9 mouse cellular contexts compared by ENCODE assay signal in genomic region chr4:133003316-133004018, GRCm38 (mm10). TPM values are rescaled to one million over a fixed set of nuclear protein-coding genes. Genes with fewer than 3 reads are reported as not detected.
A peak's percentile ranks its signal among the peaks of the same experiment; 100 is the strongest.
DNase-seq lines count a peak whose midpoint lies in the region; ATAC-seq lines count a peak whose summit lies in the region.
"Had no signal": no experiment of that assay in that cellular context is flagged by ENCODE, and none has a peak within 500 bp of the region (broad histone marks: within the 10 kb centered on the region; RNA-seq: fewer than 3 reads in every experiment).

No protein-coding gene starts in this region.

- no peak for DNase-seq in midbrain, embryonic 10.5 days (ENCODE audit: low spot score)
- DNase-seq in embryonic facial prominence, embryonic 11.5 days (ENCODE audit: low spot score) = no peak
- DNase-seq in hindbrain, embryonic 10.5 days (ENCODE audit: low spot score) = no peak
- no peak for DNase-seq in urinary bladder, adult 18-20 months (ENCODE audit: low spot score in 2 of 2)
- DNase-seq in gastrocnemius, postnatal 25 days = no peak

- H3K36me3 ChIP-seq in midbrain, embryonic 10.5 days = no peaks in the 10 kb centered on the region
- H3K36me3 ChIP-seq in midbrain, embryonic 16.5 days (ENCODE audit: control insufficient read depth, insufficient read depth, low read length) = no peaks in the 10 kb centered on the region
- no peaks in the 10 kb centered on the region for H3K36me3 ChIP-seq in embryonic facial prominence, embryonic 11.5 days (replicated peaks; ENCODE audit: control insufficient read depth, insufficient read depth, low read depth, low read length)
- H3K36me3 ChIP-seq in hindbrain, embryonic 10.5 days = no peaks in the 10 kb centered on the region
- no peaks in the 10 kb centered on the region for H3K36me3 ChIP-seq in neural tube, embryonic 14.5 days (ENCODE audit: control insufficient read depth, insufficient read depth, low read length)
- H3K36me3 ChIP-seq: G1E had no signal

- WGBS in midbrain, embryonic 10.5 days = 35% methylated on average over 21 of the region's 21 CpGs
- 28% methylated on average over 21 of the region's 21 CpGs for WGBS in midbrain, embryonic 16.5 days
- WGBS in embryonic facial prominence, embryonic 11.5 days = 36% methylated on average over 21 of the region's 21 CpGs
- WGBS in hindbrain, embryonic 10.5 days = 44% methylated on average over 21 of the region's 21 CpGs
- WGBS in neural tube, embryonic 14.5 days = 35% methylated on average over 21 of the region's 21 CpGs

- peaks cover 33% of the 10 kb centered on the region for H3K4me1 ChIP-seq in midbrain, embryonic 10.5 days
- H3K4me1 ChIP-seq in midbrain, embryonic 16.5 days (ENCODE audit: control insufficient read depth, insufficient read depth, low read length) = peaks cover 12% of the 10 kb centered on the region
- H3K4me1 ChIP-seq in embryonic facial prominence, embryonic 11.5 days (ENCODE audit: control insufficient read depth, insufficient read depth, low read length) = peaks cover 6% of the 10 kb centered on the region; the same call in 1 of the 2 replicates
- H3K4me1 ChIP-seq in hindbrain, embryonic 10.5 days (replicated peaks) = peaks cover 28% of the 10 kb centered on the region
- peaks cover 10% of the 10 kb centered on the region; the same call in 1 of the 2 replicates for H3K4me1 ChIP-seq in neural tube, embryonic 14.5 days (ENCODE audit: control insufficient read depth, insufficient read depth, low read length)

- ATAC-seq in midbrain, embryonic 16.5 days = no peak
- no peak for ATAC-seq in embryonic facial prominence, embryonic 11.5 days (replicated peaks; ENCODE audit: insufficient number of reproducible peaks, low FRiP score, low TSS enrichment, low read depth)
- ATAC-seq in neural tube, embryonic 14.5 days (ENCODE audit: low read depth) = no peak; the same call in 1 of the 2 replicates

- H3K4me2 ChIP-seq in midbrain, embryonic 16.5 days (ENCODE audit: low read length) = no peak overlapping the region
- H3K4me2 ChIP-seq in embryonic facial prominence, embryonic 11.5 days (ENCODE audit: low read depth, low read length) = no peak overlapping the region
- no peak overlapping the region for H3K4me2 ChIP-seq in neural tube, embryonic 14.5 days (ENCODE audit: low read depth, low read length)

- H3K27ac ChIP-seq in midbrain, embryonic 10.5 days (replicated peaks) = peak overlapping the region; percentile 43; the same call in 1 of the 2 replicates
- no peak overlapping the region for H3K27ac ChIP-seq in midbrain, embryonic 16.5 days (ENCODE audit: low read length)
- H3K27ac ChIP-seq in embryonic facial prominence, embryonic 11.5 days (replicated peaks; ENCODE audit: low read depth, low read length) = no peak overlapping the region
- H3K27ac ChIP-seq in hindbrain, embryonic 10.5 days = peak overlapping the region; percentile 36
- peak overlapping the region; percentile 55; the same call in 1 of the 2 replicates for H3K27ac ChIP-seq in neural tube, embryonic 14.5 days (ENCODE audit: low read depth, low read length)

- no peak overlapping the region for H3K9ac ChIP-seq in midbrain, embryonic 16.5 days (ENCODE audit: low read depth, low read length)
- H3K9ac ChIP-seq in embryonic facial prominence, embryonic 11.5 days (replicated peaks; ENCODE audit: low read length) = 0 out of 2 replicates have a peak overlapping the region, but pooled peaks have one; percentile 4
- 0 out of 2 replicates have a peak overlapping the region, but pooled peaks have one; percentile 16 for H3K9ac ChIP-seq in neural tube, embryonic 14.5 days (replicated peaks; ENCODE audit: low read depth, low read length)

- H3K4me3 ChIP-seq in midbrain, embryonic 10.5 days = no peak overlapping the region
- no peak overlapping the region for H3K4me3 ChIP-seq in midbrain, embryonic 16.5 days (ENCODE audit: low read depth, low read length)
- no peak overlapping the region for H3K4me3 ChIP-seq in embryonic facial prominence, embryonic 11.5 days (ENCODE audit: low read depth, low read length)
- no peak overlapping the region for H3K4me3 ChIP-seq in hindbrain, embryonic 10.5 days
- H3K4me3 ChIP-seq in neural tube, embryonic 14.5 days (ENCODE audit: low read depth, low read length) = no peak overlapping the region
- H3K4me3 ChIP-seq: myocyte had no signal

- H3K9me3 ChIP-seq in midbrain, embryonic 10.5 days (replicated peaks) = no peaks in the 10 kb centered on the region
- H3K9me3 ChIP-seq in midbrain, embryonic 16.5 days (replicated peaks; ENCODE audit: control insufficient read depth, low read length, poor library complexity, severe bottlenecking) = no peaks in the 10 kb centered on the region
- no peaks in the 10 kb centered on the region for H3K9me3 ChIP-seq in embryonic facial prominence, embryonic 11.5 days (replicated peaks; ENCODE audit: control insufficient read depth, low read length)
- H3K9me3 ChIP-seq in hindbrain, embryonic 10.5 days = no peaks in the 10 kb centered on the region
- no peaks in the 10 kb centered on the region for H3K9me3 ChIP-seq in neural tube, embryonic 14.5 days (ENCODE audit: control insufficient read depth, low read length)
- H3K9me3 ChIP-seq: G1E had no signal

- H3K27me3 ChIP-seq in midbrain, embryonic 10.5 days (ENCODE audit: low read depth, poor library complexity, severe bottlenecking) = no peaks in the 10 kb centered on the region; the same call in none of the 2 replicates
- H3K27me3 ChIP-seq in midbrain, embryonic 16.5 days (ENCODE audit: control insufficient read depth, insufficient read depth, low read depth, low read length) = no peaks in the 10 kb centered on the region
- no peaks in the 10 kb centered on the region for H3K27me3 ChIP-seq in embryonic facial prominence, embryonic 11.5 days (ENCODE audit: control insufficient read depth, insufficient read depth, low read length)
- peaks cover 6% of the 10 kb centered on the region; the same call in 1 of the 2 replicates for H3K27me3 ChIP-seq in hindbrain, embryonic 10.5 days (ENCODE audit: insufficient read depth, poor library complexity, severe bottlenecking)
- no peaks in the 10 kb centered on the region for H3K27me3 ChIP-seq in neural tube, embryonic 14.5 days (ENCODE audit: control insufficient read depth, insufficient read depth, low read length)

RNA-seq across cellular contexts. Expression of gene Ahdc1, which starts 7.6 kb away (rescaled TPM):
- 5.7 and 5.8 TPM in 2 replicates for polyA plus RNA-seq in midbrain, embryonic 10.5 days (2016; fragmentation: Nextera tagmentation; extraction: Ambion mirVana)
- polyA plus RNA-seq in midbrain, embryonic 16.5 days (2015; fragmentation: Nextera tagmentation; extraction: Ambion mirVana) = 11.2 and 12.5 TPM in 2 replicates
- polyA plus RNA-seq in embryonic facial prominence, embryonic 11.5 days (2014; fragmentation: Nextera tagmentation; extraction: Ambion mirVana) = 6.6 and 7.7 TPM in 2 replicates
- polyA plus RNA-seq in hindbrain, embryonic 10.5 days (2016; fragmentation: Nextera tagmentation; extraction: Ambion mirVana) = 9.0 and 9.7 TPM in 2 replicates
- polyA plus RNA-seq in neural tube, embryonic 14.5 days (2014; fragmentation: Nextera tagmentation; extraction: Ambion mirVana) = 12.2 and 13.1 TPM in 2 replicates
- 10 to 100 TPM; 29.3 to 32.8 TPM for total RNA-seq in gastrocnemius, postnatal 25 days (2021)

RNA-seq across cellular contexts. Expression of gene Fgr, which starts 29.6 kb away (rescaled TPM):
- polyA plus RNA-seq in midbrain, embryonic 10.5 days (2016; fragmentation: Nextera tagmentation; extraction: Ambion mirVana) = 0.05 and 0.10 TPM in 2 replicates
- polyA plus RNA-seq in midbrain, embryonic 16.5 days (2015; fragmentation: Nextera tagmentation; extraction: Ambion mirVana) = 0.05 TPM in 1 of 2 replicates, not detected in the other
- polyA plus RNA-seq in embryonic facial prominence, embryonic 11.5 days (2014; fragmentation: Nextera tagmentation; extraction: Ambion mirVana) = 0.08 and 0.20 TPM in 2 replicates
- 0.14 TPM in 1 of 2 replicates, not detected in the other for polyA plus RNA-seq in hindbrain, embryonic 10.5 days (2016; fragmentation: Nextera tagmentation; extraction: Ambion mirVana)
- not detected in 2 replicates for polyA plus RNA-seq in neural tube, embryonic 14.5 days (2014; fragmentation: Nextera tagmentation; extraction: Ambion mirVana)
- under 1 TPM in 1 of 2 experiments, not detected in 1; 0.43 TPM for total RNA-seq in gastrocnemius, postnatal 25 days (2021)
- polyA plus RNA-seq: G1E, myocyte had no signal

Comparison
In these comparisons a context has a peak if more than half of its experiments do, and no peak if none do; other contexts are left out.
1. H3K27ac ChIP-seq: peak in midbrain, embryonic 10.5 days (single experiment), hindbrain, embryonic 10.5 days (single experiment) and neural tube, embryonic 14.5 days (single experiment); none in midbrain, embryonic 16.5 days (single experiment) and embryonic facial prominence, embryonic 11.5 days (single experiment).